Mouse (Mus musculus) hindbrain, embryonic 12.5 days (tissue): Measurements from ENCODE around the gene Maml2. TPM values are rescaled to one million over a fixed set of nuclear protein-coding genes. Genes with fewer than 3 reads are reported as not detected.

Experiments
- ATAC-seq: fragments of 200-750 bp; cut with Nextera tagmentation; 2 replicates; pipeline ENCODE4 v1.8.0; 2017; ENCODE audit warnings: moderate TSS enrichment; ENCODE audit not compliant: low FRiP score
- H3K27ac ChIP-seq: fragments of 300-500 bp; sonication (generic); 2 replicates; pipeline ENCODE4 v1.5.1; 2016; ENCODE audit warnings: mild to moderate bottlenecking
- H3K27me3 ChIP-seq: fragments of 300-500 bp; sonication (generic); 2 replicates; pipeline ENCODE4 v1.6.1; 2016; ENCODE audit warnings: mild to moderate bottlenecking
- H3K36me3 ChIP-seq: fragments of 300-500 bp; sonication (generic); 2 replicates; pipeline ENCODE4 v1.6.1; 2016; ENCODE audit warnings: mild to moderate bottlenecking
- H3K4me1 ChIP-seq: fragments of 300-500 bp; sonication (generic); 2 replicates; pipeline ENCODE4 v1.6.1; 2016
- H3K4me2 ChIP-seq: fragments of 300-500 bp; sonication (generic); replicated peaks from 2 replicates; pipeline ENCODE4 v1.6.1; 2016; ENCODE audit warnings: mild to moderate bottlenecking
- H3K4me3 ChIP-seq: fragments of 300-500 bp; sonication (generic); 2 replicates; pipeline ENCODE4 v1.5.1; 2016; ENCODE audit warnings: mild to moderate bottlenecking
- H3K9ac ChIP-seq: fragments of 300-500 bp; sonication (generic); 2 replicates; pipeline ENCODE4 v1.6.1; 2016; ENCODE audit warnings: mild to moderate bottlenecking, moderate library complexity
- H3K9me3 ChIP-seq: fragments of 300-500 bp; sonication (generic); replicated peaks from 2 replicates; pipeline ENCODE4 v1.6.1; 2016; ENCODE audit warnings: mild to moderate bottlenecking
- WGBS: fragments of 180-500 bp; shearing (Covaris S2); methylation state at CpG from one replicate; pipeline ENCODE4 v1.1.7; 2016; 5-methylcytosine and 5-hydroxymethylcytosine counted together
- polyA plus RNA-seq: library from polyadenylated mRNA; unstranded; fragments of >200 nt; fragmentation: Nextera tagmentation; extraction: Ambion mirVana; gene quantifications from 2 replicates; pipeline ENCODE4 v1.2.1, GENCODE M21; 2016

Gene Maml2
- polyA plus RNA-seq, 1 experiment from 2014 or later = 14.1 TPM

GRCm38 (mm10) chr9:13671125-13671769, 373.5 kb downstream of the Maml2 start:
- Histone ChIP-seq H3K4me3 (no peak overlapping the region), H3K9me3 (no peaks in the 10 kb centered on the region), H3K9ac (no peak overlapping the region), H3K27ac (no peak overlapping the region), H3K27me3 (no peaks in the 10 kb centered on the region), H3K36me3 (no peaks in the 10 kb centered on the region), H3K4me2 (no peak overlapping the region), H3K4me1 (peaks cover 3% of the 10 kb centered on the region; the same call in 1 of the 2 replicates)
- ATAC-seq = no peak
- 85% methylated on average over 3 of the region's 3 CpGs for WGBS

- no peak overlapping the region for H3K4me2 ChIP-seq
- H3K9me3 ChIP-seq = no peaks in the 10 kb centered on the region
- no peak for ATAC-seq
- no peak overlapping the region for H3K4me3 ChIP-seq
- H3K9ac ChIP-seq = no peak overlapping the region
- no peak overlapping the region for H3K27ac ChIP-seq
- 89% methylated on average over 2 of the region's 2 CpGs for WGBS
- H3K27me3 ChIP-seq = no peaks in the 10 kb centered on the region
- H3K36me3 ChIP-seq = no peaks in the 10 kb centered on the region
- H3K4me1 ChIP-seq = peaks cover 3% of the 10 kb centered on the region; the same call in 1 of the 2 replicates
These were observed 375.5 kb downstream of the Maml2 start for GRCm38 (mm10) chr9:13673304-13673703.

DNA sequence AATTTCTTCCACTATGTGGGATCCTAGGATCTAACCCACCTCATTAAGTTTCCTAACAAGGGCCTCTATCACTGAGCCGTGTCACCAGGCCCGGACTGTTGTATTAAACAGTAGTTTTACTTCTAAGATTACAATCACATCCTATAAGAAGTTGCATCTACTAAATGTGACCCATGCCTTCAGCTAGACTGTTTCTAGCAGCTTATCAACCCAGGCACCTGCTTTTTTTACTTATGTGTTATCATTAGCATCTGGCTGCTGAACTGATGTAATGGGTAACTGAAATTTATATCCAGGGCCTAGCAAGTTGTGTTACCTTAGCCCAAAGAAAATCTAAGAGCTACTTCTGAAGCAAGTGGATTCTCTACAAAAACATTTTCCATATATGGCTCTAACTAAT, 380.3 kb downstream of the Maml2 start:
- peaks cover 8% of the 10 kb centered on the region; the same call in 1 of the 2 replicates for H3K4me1 ChIP-seq
- no peaks in the 10 kb centered on the region for H3K36me3 ChIP-seq
- H3K9me3 ChIP-seq = no peaks in the 10 kb centered on the region
- H3K9ac ChIP-seq = no peak overlapping the region
- no peak overlapping the region for H3K4me3 ChIP-seq
- no peak overlapping the region for H3K27ac ChIP-seq
- no peak overlapping the region for H3K4me2 ChIP-seq
- WGBS = 92% methylated on average over 2 of the region's 2 CpGs
- no peaks in the 10 kb centered on the region for H3K27me3 ChIP-seq
- ATAC-seq = no peak

DNA sequence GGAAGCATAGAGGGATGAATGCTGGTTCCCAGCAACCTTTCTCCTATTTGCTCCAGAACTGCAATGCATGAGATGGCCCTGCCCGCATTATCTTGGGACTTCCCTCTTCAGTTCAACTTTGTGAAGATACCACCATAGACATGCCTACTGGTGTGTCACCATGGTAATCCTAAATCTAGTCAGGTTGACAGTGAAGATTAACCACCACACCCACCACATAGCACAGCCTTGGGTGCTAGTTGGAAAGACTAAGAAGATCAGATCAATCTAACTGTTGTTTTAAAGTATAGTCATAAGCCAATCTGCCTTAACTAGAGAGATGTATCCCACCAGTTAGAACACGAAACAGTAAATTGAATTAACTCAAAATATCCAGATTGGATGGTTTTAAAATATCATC, 381.9 kb downstream of the Maml2 start:
- Histone ChIP-seq H3K27me3 (no peaks in the 10 kb centered on the region), H3K4me1 (peaks cover 8% of the 10 kb centered on the region; the same call in 1 of the 2 replicates), H3K4me2 (no peak overlapping the region), H3K27ac (no peak overlapping the region), H3K36me3 (no peaks in the 10 kb centered on the region), H3K9me3 (no peaks in the 10 kb centered on the region), H3K4me3 (no peak overlapping the region), H3K9ac (no peak overlapping the region)
- ATAC-seq = no peak
- 94% methylated on average over 2 of the region's 2 CpGs for WGBS

DNA sequence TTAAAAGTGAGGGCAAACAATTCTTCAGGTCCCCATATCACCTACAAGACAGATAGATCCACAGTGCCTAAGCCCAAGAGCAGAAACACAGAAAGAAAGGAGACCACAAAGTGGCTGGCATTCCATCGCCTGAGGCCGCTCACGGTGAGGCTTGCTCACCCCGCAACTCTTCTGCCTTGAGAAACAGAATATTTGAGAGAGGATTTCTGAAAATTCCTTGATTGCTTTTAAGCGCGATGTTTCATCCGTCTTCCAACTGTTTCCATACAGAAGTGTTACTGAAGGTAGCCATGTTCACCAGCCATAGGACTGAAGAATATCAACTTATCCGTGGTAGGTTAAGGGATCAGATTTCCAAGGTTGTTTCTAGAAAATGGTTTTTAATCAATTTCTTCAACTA, 383.4 kb downstream of the Maml2 start:
- ATAC-seq = no peak

GRCm38 (mm10) chr9:13681581-13682038, 383.9 kb downstream of the Maml2 start:
- 0 out of 2 replicates have a peak overlapping the region, but pooled peaks have one; percentile 9 for H3K4me3 ChIP-seq
- peak overlapping the region; percentile 41 for H3K4me2 ChIP-seq
- peak overlapping the region; percentile 64 for H3K27ac ChIP-seq

More for the DNA sequence above, 383.4 kb downstream of the Maml2 start:
- H3K27me3 ChIP-seq = no peaks in the 10 kb centered on the region
- no peak overlapping the region for H3K9ac ChIP-seq
- no peaks in the 10 kb centered on the region for H3K9me3 ChIP-seq
- WGBS = 84% methylated on average over 8 of the region's 8 CpGs
- no peak overlapping the region for H3K4me3 ChIP-seq
- no peaks in the 10 kb centered on the region for H3K36me3 ChIP-seq
- H3K27ac ChIP-seq = peak overlapping the region; percentile 64
- peaks cover 8% of the 10 kb centered on the region; the same call in 1 of the 2 replicates for H3K4me1 ChIP-seq
- peak overlapping the region; percentile 41; the same call in 1 of the 2 replicates for H3K4me2 ChIP-seq

DNA sequence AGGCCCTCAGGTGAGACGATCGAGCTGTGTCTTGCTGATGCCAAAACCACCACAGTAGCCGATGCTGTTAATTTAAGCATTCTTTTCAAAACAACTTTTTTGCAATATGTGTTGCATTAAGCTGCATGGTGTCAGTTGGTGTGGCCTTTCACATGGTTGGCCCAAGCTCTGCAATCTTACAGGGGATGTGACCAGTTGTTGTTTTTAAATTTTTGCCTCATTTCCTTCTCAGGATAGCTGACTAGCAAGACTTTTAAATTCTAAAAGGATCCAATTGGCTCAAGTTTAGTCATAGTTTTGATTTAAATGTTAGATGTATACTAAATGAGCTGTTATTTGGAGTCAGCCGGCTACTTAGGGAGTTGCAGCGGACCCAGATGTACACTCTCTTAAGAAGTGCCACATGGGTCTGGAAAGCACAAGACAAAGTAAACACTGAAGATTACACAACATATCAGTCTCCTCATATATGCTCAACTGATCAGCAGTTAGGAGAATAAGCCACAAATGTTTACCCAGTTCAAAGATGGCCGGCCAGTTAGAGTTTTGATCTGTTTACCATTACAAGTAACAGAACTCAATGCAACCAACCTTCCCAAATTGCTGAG, 386.7 kb downstream of the Maml2 start:
- H3K4me2 ChIP-seq = no peak overlapping the region
- no peaks in the 10 kb centered on the region for H3K9me3 ChIP-seq
- H3K9ac ChIP-seq = no peak overlapping the region
- H3K27ac ChIP-seq = no peak overlapping the region
- no peak overlapping the region for H3K4me3 ChIP-seq
- peaks cover 12% of the 10 kb centered on the region for H3K4me1 ChIP-seq
- no peaks in the 10 kb centered on the region for H3K27me3 ChIP-seq
- no peak for ATAC-seq
- 88% methylated on average over 6 of the region's 6 CpGs for WGBS
- H3K36me3 ChIP-seq = no peaks in the 10 kb centered on the region

More at GRCm38 (mm10) chr9:13681581-13682038, 383.9 kb downstream of the Maml2 start:
- Histone ChIP-seq H3K27me3 (no peaks in the 10 kb centered on the region), H3K4me1 (peaks cover 8% of the 10 kb centered on the region; the same call in 1 of the 2 replicates), H3K9me3 (no peaks in the 10 kb centered on the region), H3K36me3 (no peaks in the 10 kb centered on the region), H3K9ac (no peak overlapping the region)
- 11% methylated on average over 8 of the region's 8 CpGs for WGBS
- ATAC-seq = peak; percentile 94

GRCm38 (mm10) chr9:13686977-13687659, 389.4 kb downstream of the Maml2 start:
- Histone ChIP-seq H3K4me3 (no peak overlapping the region), H3K9me3 (no peaks in the 10 kb centered on the region), H3K36me3 (no peaks in the 10 kb centered on the region), H3K9ac (no peak overlapping the region), H3K27ac (no peak overlapping the region), H3K4me2 (no peak overlapping the region), H3K27me3 (no peaks in the 10 kb centered on the region), H3K4me1 (peaks cover 17% of the 10 kb centered on the region)
- WGBS = 87% methylated on average over 19 of the region's 19 CpGs
- ATAC-seq = no peak

DNA sequence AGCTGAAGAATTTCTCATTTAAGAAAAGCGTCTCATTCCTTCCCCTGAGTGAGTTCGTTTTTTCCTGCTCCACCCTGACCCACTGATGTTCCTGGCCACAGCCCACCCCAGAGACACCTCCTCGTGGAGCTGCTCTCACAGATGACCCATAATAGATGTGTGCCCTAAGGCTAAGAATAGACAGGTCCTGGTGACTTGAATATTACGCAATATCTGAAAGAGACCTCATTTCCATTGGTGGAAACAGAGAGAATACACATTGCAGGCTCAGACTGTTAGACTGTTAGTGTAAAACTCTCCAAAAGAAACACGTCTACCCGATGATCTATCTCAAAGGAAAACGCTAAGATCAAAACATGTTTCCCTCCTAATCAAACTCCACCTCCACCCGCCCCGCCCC, 391.2 kb downstream of the Maml2 start:
- WGBS = 75% methylated on average over 9 of the region's 9 CpGs
- no peaks in the 10 kb centered on the region for H3K36me3 ChIP-seq
- ATAC-seq = 0 out of 2 replicates have a peak, but pooled peaks have one; percentile 29
- H3K4me3 ChIP-seq = no peak overlapping the region
- no peaks in the 10 kb centered on the region for H3K27me3 ChIP-seq
- H3K9ac ChIP-seq = no peak overlapping the region
- no peak overlapping the region for H3K4me2 ChIP-seq
- peaks cover 17% of the 10 kb centered on the region for H3K4me1 ChIP-seq
- H3K9me3 ChIP-seq = no peaks in the 10 kb centered on the region
- H3K27ac ChIP-seq = no peak overlapping the region

- no peak overlapping the region for H3K4me3 ChIP-seq
- no peak overlapping the region; the same call in 1 of the 2 replicates for H3K27ac ChIP-seq
- H3K4me1 ChIP-seq = peaks cover 17% of the 10 kb centered on the region
- ATAC-seq = no peak
- H3K9me3 ChIP-seq = no peaks in the 10 kb centered on the region
- H3K9ac ChIP-seq = no peak overlapping the region
- 25% methylated on average over 8 of the region's 8 CpGs for WGBS
- H3K27me3 ChIP-seq = no peaks in the 10 kb centered on the region
- H3K4me2 ChIP-seq = no peak overlapping the region
- H3K36me3 ChIP-seq = no peaks in the 10 kb centered on the region
These were observed 392.6 kb downstream of the Maml2 start for GRCm38 (mm10) chr9:13690321-13690720.

DNA sequence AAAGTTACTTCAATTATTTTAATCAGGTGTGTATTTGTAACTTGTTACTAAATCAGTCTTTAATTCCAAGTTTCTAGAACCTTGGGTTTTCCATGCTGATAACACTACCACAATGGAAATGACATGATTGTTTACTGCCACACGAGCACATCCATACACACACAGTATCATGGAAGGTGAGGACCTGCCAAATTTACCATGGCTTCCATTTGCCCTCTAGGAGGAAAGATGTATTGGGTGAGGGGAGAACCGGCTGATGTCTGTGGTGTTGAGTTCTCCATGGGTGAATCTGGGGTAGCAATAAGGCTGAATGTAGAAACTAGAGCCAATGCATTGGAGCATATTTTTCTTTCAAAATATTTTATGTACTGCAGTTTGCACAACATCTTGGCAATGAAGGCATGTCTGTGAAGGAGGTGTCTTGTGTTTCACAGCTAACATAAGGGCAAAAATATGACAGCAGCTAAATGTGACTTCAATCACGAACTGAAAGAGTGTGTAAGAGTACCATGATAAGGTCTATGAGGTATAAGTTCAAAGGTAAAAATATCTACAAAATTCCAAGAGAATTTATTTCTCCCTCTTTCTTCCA, 396.0 kb downstream of the Maml2 start:
- H3K9ac ChIP-seq = no peak overlapping the region
- no peaks in the 10 kb centered on the region for H3K9me3 ChIP-seq
- H3K27ac ChIP-seq = no peak overlapping the region
- 93% methylated on average over 3 of the region's 3 CpGs for WGBS
- no peak for ATAC-seq
- no peaks in the 10 kb centered on the region for H3K27me3 ChIP-seq
- H3K4me1 ChIP-seq = peaks cover 27% of the 10 kb centered on the region
- H3K4me3 ChIP-seq = no peak overlapping the region
- no peak overlapping the region for H3K4me2 ChIP-seq
- no peaks in the 10 kb centered on the region for H3K36me3 ChIP-seq

DNA sequence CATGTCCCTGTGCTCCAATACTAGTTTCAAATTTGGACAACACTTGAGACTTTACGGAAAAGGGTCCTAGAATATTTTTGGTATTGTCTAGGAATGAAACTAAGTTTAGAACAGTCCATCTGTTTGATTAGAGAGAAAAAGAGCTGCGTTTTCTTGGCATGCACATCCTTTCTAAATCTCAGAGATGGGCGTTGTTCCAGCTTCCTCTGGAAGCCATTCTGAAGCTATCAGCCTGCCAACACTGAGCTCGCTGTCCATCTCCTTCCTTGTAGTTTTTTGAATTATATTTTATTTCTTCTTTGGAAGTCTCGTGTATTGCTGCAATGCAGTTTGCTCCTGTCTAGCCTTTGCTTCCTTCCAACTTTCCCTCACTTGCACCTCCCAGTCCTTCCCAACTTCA, 396.5 kb downstream of the Maml2 start:
- Histone ChIP-seq H3K27me3 (no peaks in the 10 kb centered on the region), H3K9ac (no peak overlapping the region), H3K9me3 (no peaks in the 10 kb centered on the region), H3K4me1 (peaks cover 31% of the 10 kb centered on the region), H3K4me2 (no peak overlapping the region), H3K4me3 (no peak overlapping the region), H3K27ac (no peak overlapping the region), H3K36me3 (no peaks in the 10 kb centered on the region)
- ATAC-seq = no peak
- WGBS = 89% methylated on average over 5 of the region's 5 CpGs
